9 mouse cellular contexts compared by ENCODE assay signal in the genomic region with DNA sequence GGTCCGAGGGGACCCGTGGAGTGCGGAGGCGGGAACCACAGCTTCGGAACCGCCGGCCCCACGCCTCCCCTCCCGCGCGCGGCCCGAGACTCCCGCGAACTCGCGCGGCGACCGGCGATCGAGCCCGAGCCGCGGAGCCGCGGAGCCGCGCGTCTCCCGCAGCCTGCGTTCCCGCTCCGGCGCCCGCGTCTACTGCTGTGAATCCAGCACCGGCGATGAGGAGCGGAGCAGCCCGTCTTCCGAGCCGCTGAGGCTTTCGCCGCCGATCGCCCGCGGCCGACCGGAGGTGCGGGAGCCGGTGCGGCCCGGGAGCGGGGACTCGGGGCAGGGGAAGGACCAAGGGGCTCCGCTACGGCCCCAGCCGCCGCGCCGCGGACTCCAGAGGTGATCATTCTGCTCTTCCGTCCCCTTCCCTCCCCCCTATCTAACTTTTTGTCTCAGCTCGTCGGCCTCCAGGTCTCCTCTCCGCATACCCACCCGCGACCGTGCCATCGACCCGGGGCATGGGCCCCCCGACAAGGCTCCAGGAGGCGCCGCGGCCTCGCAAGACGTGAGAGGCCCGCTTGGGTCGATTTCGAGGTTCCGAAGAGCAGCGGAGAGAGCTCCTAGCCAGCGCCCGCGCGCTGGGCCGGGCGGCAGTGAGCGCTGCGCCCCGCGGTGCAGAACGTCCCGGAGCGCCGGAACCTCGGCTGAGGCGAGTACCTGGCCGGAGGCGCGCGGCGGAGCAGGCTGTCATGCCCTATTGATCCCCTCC. TPM values are rescaled to one million over a fixed set of nuclear protein-coding genes. Genes with fewer than 3 reads are reported as not detected.
DNase-seq lines count a peak whose midpoint lies in the region; ATAC-seq and TF ChIP-seq lines count a peak whose summit lies in the region.
"Had no signal": no experiment of that assay in that cellular context is flagged by ENCODE, and none has a peak within 500 bp of the region (broad histone marks: within the 10 kb centered on the region; RNA-seq: fewer than 3 reads in every experiment).

No protein-coding gene starts in this region.

- peak; percentile 25 to 52 for DNase-seq in cerebellum, postnatal 10 days
- no peak for DNase-seq in cerebellum, adult 18-20 months
- DNase-seq in thymus, postnatal 14 days = peak; percentile 39
- no peak for DNase-seq in thymus, postnatal 25 days
- peak; percentile 60 to 66 for DNase-seq in heart, postnatal 36 days
- no peak for DNase-seq in frontal cortex, postnatal 14 days (ENCODE audit: low spot score in 2 of 2)

- peak overlapping the region; percentile 70 for H3K4me2 ChIP-seq in liver, embryonic 12.5 days

- peak overlapping the region; percentile 58 for H3K4me3 ChIP-seq in liver, embryonic 12.5 days
- H3K4me3 ChIP-seq in small intestine, adult 2 months (ENCODE audit: low read depth, low read length) = peak overlapping the region; percentile 74

- H3K9me3 ChIP-seq in liver, embryonic 12.5 days (replicated peaks) = no peaks in the 10 kb centered on the region

- peaks cover 97% of the 10 kb centered on the region for H3K27me3 ChIP-seq in liver, embryonic 12.5 days (replicated peaks)
- peaks cover 38% of the 10 kb centered on the region for H3K27me3 ChIP-seq in small intestine, adult 2 months (ENCODE audit: control insufficient read depth, insufficient read depth, low read length)

- H3K4me1 ChIP-seq in liver, embryonic 12.5 days = peaks cover 23% of the 10 kb centered on the region
- H3K4me1 ChIP-seq in small intestine, adult 2 months (ENCODE audit: control insufficient read depth, insufficient read depth, insufficient read length, low read length) = no peaks in the 10 kb centered on the region

- under 1% methylated on average over 91 of the region's 105 CpGs for WGBS in liver, embryonic 12.5 days (ENCODE audit: insufficient replicate concordance)
- 1% methylated on average over 105 of the region's 105 CpGs for WGBS in small intestine, adult 2 months

- TF ChIP-seq CTCF in small intestine, adult 2 months (IDR thresholded peaks at IDR 0.05; ENCODE audit: extremely low read depth, insufficient read length, insufficient replicate concordance, low read depth, low read length) = no peak

- peak overlapping the region; percentile 63 for H3K9ac ChIP-seq in liver, embryonic 12.5 days

- no peak for ATAC-seq in liver, embryonic 12.5 days

- H3K27ac ChIP-seq in liver, embryonic 12.5 days = no peak overlapping the region; the same call in 1 of the 2 replicates
- H3K27ac ChIP-seq in small intestine, adult 2 months (ENCODE audit: insufficient read depth, low read depth, low read length) = no peak overlapping the region

- H3K36me3 ChIP-seq in liver, embryonic 12.5 days = peaks cover 9% of the 10 kb centered on the region
- no peaks in the 10 kb centered on the region for H3K36me3 ChIP-seq in small intestine, adult 2 months (ENCODE audit: control insufficient read depth, insufficient read depth, low read length)

- intact Hi-C loops in heart, postnatal 36 days (cut with DNase I) = loop anchor here (1.0 to 10.0 kb wide), 4 partner anchors 49 to 597 kb away; no protein-coding TSS in a partner anchor

- TF ChIP-seq POLR2A in small intestine, adult 2 months (IDR thresholded peaks at IDR 0.05; ENCODE audit: low read depth, low read length) = no peak

RNA-seq across cellular contexts. Expression of gene Mn1, which starts 0.4 kb away (rescaled TPM):
- 10 to 100 TPM; 15.2 to 20.2 TPM for total RNA-seq in heart, postnatal 36 days (2021)
- polyA plus RNA-seq in liver, embryonic 12.5 days (2016; fragmentation: Nextera tagmentation; extraction: Ambion mirVana) = 2.4 and 3.1 TPM in 2 replicates
- polyA plus RNA-seq in small intestine, adult 2 months (2012; rRNA removed) = 1.4 and 2.2 TPM in 2 replicates
- total RNA-seq: CH12.LX had no signal

Comparison
In these comparisons a context has a peak if more than half of its experiments do, and no peak if none do; other contexts are left out.
1. DNase-seq: peak in cerebellum, postnatal 10 days (2 of 2), thymus, postnatal 14 days (single experiment) and heart, postnatal 36 days (2 of 2); none in cerebellum, adult 18-20 months (0 of 2), thymus, postnatal 25 days (single experiment) and frontal cortex, postnatal 14 days (0 of 2).